In the genomic region with DNA sequence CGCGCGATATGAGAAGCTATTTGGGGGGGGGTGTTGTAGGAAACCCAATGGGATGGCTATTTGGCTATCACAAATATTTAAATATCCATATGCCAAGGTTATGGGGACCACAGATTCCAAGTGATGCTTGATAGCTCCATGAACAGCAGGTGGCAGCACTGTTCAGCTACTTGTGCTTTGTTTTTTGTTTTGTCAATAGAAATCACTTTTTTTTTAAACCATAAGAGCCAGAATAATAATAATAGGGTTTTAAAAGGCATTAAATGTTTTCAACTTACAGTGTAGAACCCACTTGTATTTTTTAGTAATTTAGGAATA, we compare ENCODE assay signal across 10 mouse cellular contexts.
DNase-seq lines count a peak whose midpoint lies in the region; ATAC-seq and TF ChIP-seq lines count a peak whose summit lies in the region.
"Had no signal": no experiment of that assay in that cellular context is flagged by ENCODE, and none has a peak within 500 bp of the region (broad histone marks: within the 10 kb centered on the region; RNA-seq: fewer than 3 reads in every experiment).

No protein-coding gene starts in this region.

- no peaks in the 10 kb centered on the region for H3K36me3 ChIP-seq in kidney, postnatal 0 days (ENCODE audit: insufficient read depth, low read length)
- no peaks in the 10 kb centered on the region for H3K36me3 ChIP-seq in kidney, embryonic 16.5 days (ENCODE audit: insufficient read depth, low read length)
- no peaks in the 10 kb centered on the region for H3K36me3 ChIP-seq in embryonic facial prominence, embryonic 14.5 days (ENCODE audit: control insufficient read depth, insufficient read depth, low read length)
- H3K36me3 ChIP-seq: hindbrain, embryonic 15.5 days had no signal

- peak; percentile 46 for DNase-seq in kidney, postnatal 0 days (ENCODE audit: low spot score)
- peak; percentile 20 for DNase-seq in ES-CJ7 (ENCODE audit: low read depth, low spot score)
- DNase-seq in ZHBTc4 (ENCODE audit: low read depth, low spot score) = peak; percentile 19
- peak; percentile 34 for DNase-seq in embryonic facial prominence, embryonic 14.5 days (ENCODE audit: low spot score)
- DNase-seq in spleen, adult 12 weeks (ENCODE audit: low spot score) = no peak
- DNase-seq in spleen, postnatal 4 days (ENCODE audit: low spot score in 2 of 2) = no peak

- no peak for ATAC-seq in kidney, postnatal 0 days (replicated peaks; ENCODE audit: low FRiP score, low read depth)
- no peak for ATAC-seq in kidney, embryonic 16.5 days (ENCODE audit: low FRiP score, low TSS enrichment)
- no peak for ATAC-seq in embryonic facial prominence, embryonic 14.5 days (ENCODE audit: low read depth)
- 0 out of 2 replicates have a peak, but pooled peaks have one; percentile 37 for ATAC-seq in megakaryocyte progenitor cell, adult 5-6 weeks (replicated peaks; ENCODE audit: poor library complexity)

- H3K4me2 ChIP-seq in kidney, postnatal 0 days (ENCODE audit: low read length) = no peak overlapping the region
- H3K4me2 ChIP-seq in kidney, embryonic 16.5 days (replicated peaks; ENCODE audit: low read depth, low read length) = no peak overlapping the region
- H3K4me2 ChIP-seq in embryonic facial prominence, embryonic 14.5 days (ENCODE audit: low read depth, low read length) = no peak overlapping the region
- H3K4me2 ChIP-seq: hindbrain, embryonic 15.5 days had no signal

- TF ChIP-seq CTCF in kidney, postnatal 0 days (IDR thresholded peaks at IDR 0.05; ENCODE audit: low read depth) = peak; percentile 73

- no peaks in the 10 kb centered on the region for H3K4me1 ChIP-seq in kidney, postnatal 0 days (replicated peaks; ENCODE audit: insufficient read depth, low read length)
- H3K4me1 ChIP-seq in kidney, embryonic 16.5 days (ENCODE audit: insufficient read depth, low read length) = no peaks in the 10 kb centered on the region
- no peaks in the 10 kb centered on the region for H3K4me1 ChIP-seq in embryonic facial prominence, embryonic 14.5 days (ENCODE audit: control insufficient read depth, insufficient read depth, low read length)
- H3K4me1 ChIP-seq: hindbrain, embryonic 15.5 days; megakaryocyte, embryonic 14.5 days had no signal

- H3K9me3 ChIP-seq in kidney, postnatal 0 days (replicated peaks; ENCODE audit: low read length) = no peaks in the 10 kb centered on the region
- H3K9me3 ChIP-seq in kidney, embryonic 16.5 days (ENCODE audit: low read length) = no peaks in the 10 kb centered on the region
- H3K9me3 ChIP-seq in embryonic facial prominence, embryonic 14.5 days (ENCODE audit: control insufficient read depth, low read length) = no peaks in the 10 kb centered on the region
- H3K9me3 ChIP-seq: hindbrain, embryonic 15.5 days; megakaryocyte, embryonic 14.5 days had no signal

- no peak overlapping the region for H3K4me3 ChIP-seq in kidney, postnatal 0 days (replicated peaks; ENCODE audit: low read depth, low read length)
- H3K4me3 ChIP-seq in kidney, embryonic 16.5 days (ENCODE audit: low read length) = no peak overlapping the region
- no peak overlapping the region for H3K4me3 ChIP-seq in embryonic facial prominence, embryonic 14.5 days (ENCODE audit: low read depth, low read length)
- H3K4me3 ChIP-seq: hindbrain, embryonic 15.5 days; megakaryocyte, embryonic 14.5 days had no signal

- no peak overlapping the region for H3K27ac ChIP-seq in kidney, postnatal 0 days
- no peak overlapping the region for H3K27ac ChIP-seq in kidney, embryonic 16.5 days (ENCODE audit: low read length)
- no peak overlapping the region for H3K27ac ChIP-seq in embryonic facial prominence, embryonic 14.5 days (replicated peaks; ENCODE audit: low read depth, low read length)
- H3K27ac ChIP-seq: hindbrain, embryonic 15.5 days had no signal

- no peaks in the 10 kb centered on the region for H3K27me3 ChIP-seq in kidney, postnatal 0 days (ENCODE audit: insufficient read depth, low read length)
- H3K27me3 ChIP-seq in kidney, embryonic 16.5 days (ENCODE audit: insufficient read depth, low read length) = no peaks in the 10 kb centered on the region
- no peaks in the 10 kb centered on the region for H3K27me3 ChIP-seq in embryonic facial prominence, embryonic 14.5 days (replicated peaks; ENCODE audit: control insufficient read depth, insufficient read depth, low read length)
- H3K27me3 ChIP-seq: hindbrain, embryonic 15.5 days; megakaryocyte, embryonic 14.5 days had no signal

- WGBS in kidney, postnatal 0 days = 74% methylated on average over 3 of the region's 3 CpGs
- WGBS in kidney, embryonic 16.5 days = 91% methylated on average over 3 of the region's 3 CpGs
- WGBS in embryonic facial prominence, embryonic 14.5 days = 62% methylated on average over 3 of the region's 3 CpGs

- no peak overlapping the region for H3K9ac ChIP-seq in kidney, postnatal 0 days (ENCODE audit: low read depth, low read length)
- no peak overlapping the region for H3K9ac ChIP-seq in kidney, embryonic 16.5 days (replicated peaks; ENCODE audit: low read length)
- H3K9ac ChIP-seq in embryonic facial prominence, embryonic 14.5 days (ENCODE audit: low read depth, low read length) = no peak overlapping the region
- H3K9ac ChIP-seq: hindbrain, embryonic 15.5 days had no signal

Comparison
In these comparisons a context has a peak if more than half of its experiments do, and no peak if none do; other contexts are left out.
1. DNase-seq: peak in kidney, postnatal 0 days (single experiment), ES-CJ7 (single experiment), ZHBTc4 (single experiment) and embryonic facial prominence, embryonic 14.5 days (single experiment); none in spleen, adult 12 weeks (single experiment) and spleen, postnatal 4 days (0 of 2).